Mouse (Mus musculus) thymus, adult 18-20 months (tissue): ENCODE measurements around the gene Crybg1.

ENCODE experiments used
- DNase-seq, 2 experiments: peaks; one replicate each; pipeline ENCODE4 v3.0.0; 2022; ENCODE audit warnings: mixed read lengths in 2 of 2

The Crybg1 gene

GRCm38 (mm10) chr10:44148337-44149317 is at the start of gene Crybg1:
Gene Crybg1 (minus strand): TSS chr10:44148853.
- DNase-seq: peak; percentile 21 to 26

DNA sequence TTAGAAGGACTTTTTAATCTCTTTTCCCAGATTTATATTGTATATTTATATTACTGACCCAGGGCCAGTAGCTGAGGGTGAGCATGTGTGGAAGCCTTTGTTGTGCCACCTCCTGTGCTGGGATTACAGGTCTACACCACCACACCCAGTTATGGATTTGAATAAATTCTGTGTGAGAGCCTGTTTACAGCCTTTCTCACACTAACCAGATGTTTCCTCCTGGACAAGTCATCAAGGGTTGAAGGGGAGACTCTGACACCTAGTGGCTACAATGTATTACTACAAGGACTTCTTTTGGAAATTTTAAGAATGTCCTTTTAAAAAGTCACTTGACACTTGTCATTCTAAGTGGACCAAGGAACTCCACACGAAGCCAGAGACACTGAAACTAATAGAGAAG is 28.7 kb upstream of the Crybg1 start:
- no peak for DNase-seq

- DNase-seq: no peak
These were observed 27.9 kb upstream of the Crybg1 start for GRCm38 (mm10) chr10:44176548-44176947.

DNA sequence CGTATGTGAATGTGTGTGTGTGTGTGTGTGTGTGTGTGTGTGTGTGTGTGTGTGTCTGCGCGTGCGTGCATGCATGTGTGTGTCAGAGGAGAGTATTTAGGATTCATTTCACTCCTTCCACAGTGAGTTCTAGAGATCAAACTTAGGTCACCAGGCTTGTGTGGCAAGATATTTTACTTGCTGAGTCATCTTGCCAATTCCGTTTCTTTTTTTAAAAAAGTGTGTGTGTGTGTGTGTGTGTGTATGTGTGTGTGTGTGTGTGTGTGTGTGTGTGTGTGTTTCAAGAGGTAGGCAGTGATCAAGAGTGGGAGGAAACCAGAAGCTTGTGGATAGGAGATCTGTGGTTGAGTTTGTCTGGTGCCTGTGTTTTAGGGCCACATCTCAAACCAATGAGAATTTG is 27.5 kb upstream of the Crybg1 start:
- DNase-seq: no peak

- DNase-seq: no peak
These were observed 21.5 kb upstream of the Crybg1 start for GRCm38 (mm10) chr10:44170145-44170544.

DNA sequence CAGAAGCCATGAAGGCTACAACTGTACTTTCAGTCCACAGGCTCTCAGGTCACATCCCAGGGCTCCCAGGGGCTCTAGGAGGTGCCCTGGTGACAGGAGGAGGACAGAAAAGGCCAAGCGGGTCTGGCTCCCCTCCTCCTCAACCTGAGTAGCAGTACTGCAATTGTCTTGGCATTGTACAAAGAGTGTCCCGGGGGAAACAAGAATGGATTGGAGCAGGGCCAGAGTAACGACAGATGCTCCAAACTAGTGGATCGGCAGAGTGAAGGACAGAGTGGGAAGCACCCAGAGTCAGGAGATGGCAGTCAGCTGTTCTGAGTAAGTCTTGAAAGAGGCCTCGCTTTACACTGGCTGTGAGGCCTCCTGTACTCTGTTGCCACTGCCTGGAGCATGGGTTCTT is 18.4 kb upstream of the Crybg1 start:
- DNase-seq: no peak

DNA sequence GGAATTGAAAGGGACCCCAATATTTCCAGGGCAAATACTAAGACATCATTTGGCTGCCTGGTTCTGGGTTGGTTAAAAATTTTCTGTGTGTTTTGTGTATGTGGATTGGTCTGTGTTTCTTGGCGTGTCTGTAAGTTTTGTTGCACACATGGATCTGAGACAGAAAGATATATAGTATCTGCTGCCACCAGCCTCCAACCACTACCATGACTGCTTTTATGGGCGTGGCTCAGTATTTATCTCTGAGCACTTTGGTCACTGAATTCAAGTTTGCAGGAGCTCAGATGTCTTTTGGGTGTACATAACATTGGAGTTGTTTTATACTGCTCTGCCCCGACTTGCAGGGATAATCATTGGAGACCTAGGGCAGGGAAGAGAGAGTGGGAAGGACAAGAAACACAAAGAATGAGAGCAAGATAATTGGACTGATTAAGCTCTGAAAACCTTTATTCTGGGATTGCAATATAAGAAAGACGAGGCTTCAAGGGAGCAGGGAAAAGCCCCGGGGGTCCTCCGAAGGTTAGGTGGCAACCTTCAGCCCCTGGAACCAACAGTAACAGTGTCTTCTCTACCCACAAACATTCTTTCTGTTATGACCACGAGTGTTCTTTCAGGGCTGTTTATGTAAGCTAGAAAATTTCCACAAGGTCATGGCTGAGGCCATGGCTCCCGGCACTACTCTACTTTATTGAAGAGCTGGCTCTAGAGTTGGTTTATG is 15.8 kb upstream of the Crybg1 start:
- DNase-seq: no peak

DNA sequence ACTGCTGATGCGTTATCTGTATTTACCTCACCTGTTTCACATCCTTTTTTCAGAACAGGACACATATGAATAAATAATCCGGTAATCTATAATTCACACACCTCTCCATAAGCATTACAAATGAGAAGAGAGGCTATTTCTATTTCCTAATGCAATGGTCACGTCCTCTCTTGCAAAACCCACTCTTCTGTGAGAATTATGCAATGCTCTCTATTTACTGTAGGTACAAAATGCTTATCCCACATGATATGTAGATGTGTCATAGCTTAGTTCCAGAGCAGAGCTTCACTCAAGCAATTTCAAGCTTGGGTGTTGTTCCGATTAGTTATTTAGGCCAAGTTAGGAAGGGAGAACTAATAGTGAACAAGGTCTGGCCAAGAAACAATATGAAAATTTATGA is 14.4 kb upstream of the Crybg1 start:
- no peak for DNase-seq

- DNase-seq: no peak
These were observed 11.5 kb upstream of the Crybg1 start for GRCm38 (mm10) chr10:44160150-44160549.

DNA sequence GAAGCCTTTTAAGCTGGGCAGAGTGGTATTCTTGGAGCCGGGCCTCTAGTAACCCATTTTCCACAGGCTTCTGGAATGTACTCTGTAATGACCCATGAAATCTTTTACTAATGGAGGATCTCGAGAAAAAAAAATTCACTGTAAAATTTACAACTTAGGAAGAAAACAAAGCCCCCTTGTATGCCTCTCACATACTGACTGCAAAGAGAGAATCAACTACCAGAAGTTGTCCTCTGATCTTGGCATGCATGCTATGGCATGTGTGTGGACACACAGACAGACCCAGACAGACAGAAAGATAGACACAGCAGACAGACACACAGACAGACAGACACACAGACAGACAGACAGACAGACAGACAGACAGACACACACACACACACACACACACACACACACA is 8.8 kb upstream of the Crybg1 start:
- DNase-seq: no peak

DNA sequence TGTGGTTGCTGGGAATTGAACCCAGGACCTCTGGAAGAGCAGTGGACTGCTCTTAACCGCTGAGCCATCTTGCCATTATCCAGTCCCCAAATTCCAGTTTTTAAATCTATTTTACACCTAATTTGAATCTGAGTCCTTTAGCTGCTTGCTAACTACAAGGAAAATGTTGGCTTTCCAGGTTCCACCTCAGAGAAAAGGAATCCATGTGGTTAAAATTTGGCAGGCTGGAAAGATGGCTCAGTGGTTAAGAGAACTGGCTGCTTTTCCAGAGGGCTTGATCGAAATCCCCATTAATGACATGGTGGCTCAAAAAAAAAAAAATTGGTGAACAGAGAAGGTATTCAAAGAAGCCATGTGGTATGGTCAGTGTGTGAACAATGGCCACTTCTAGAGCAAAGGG is 1.8 kb upstream of the Crybg1 start:
- no peak for DNase-seq

DNA sequence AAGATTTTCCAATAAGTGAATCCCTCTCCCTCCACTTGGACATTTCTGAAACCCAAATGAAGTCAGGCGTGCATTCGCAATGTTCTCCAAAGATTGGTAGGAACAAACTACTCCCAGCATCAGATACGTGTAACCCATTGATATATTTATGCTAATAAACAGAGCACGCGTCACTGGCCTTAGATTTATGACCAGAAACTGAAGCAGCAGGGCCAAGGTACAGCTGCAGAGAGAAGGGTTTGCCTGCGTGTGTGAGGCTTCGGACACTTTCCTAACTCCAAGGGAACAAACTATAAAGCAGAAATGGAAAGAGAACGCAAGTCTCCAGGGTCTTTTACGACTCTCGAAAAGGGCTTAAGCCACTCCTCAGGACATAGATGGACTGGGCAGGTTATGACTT is 5.3 kb downstream of the Crybg1 start:
- DNase-seq: no peak

- DNase-seq: no peak
These were observed 10.4 kb downstream of the Crybg1 start for GRCm38 (mm10) chr10:44138137-44138855.

DNA sequence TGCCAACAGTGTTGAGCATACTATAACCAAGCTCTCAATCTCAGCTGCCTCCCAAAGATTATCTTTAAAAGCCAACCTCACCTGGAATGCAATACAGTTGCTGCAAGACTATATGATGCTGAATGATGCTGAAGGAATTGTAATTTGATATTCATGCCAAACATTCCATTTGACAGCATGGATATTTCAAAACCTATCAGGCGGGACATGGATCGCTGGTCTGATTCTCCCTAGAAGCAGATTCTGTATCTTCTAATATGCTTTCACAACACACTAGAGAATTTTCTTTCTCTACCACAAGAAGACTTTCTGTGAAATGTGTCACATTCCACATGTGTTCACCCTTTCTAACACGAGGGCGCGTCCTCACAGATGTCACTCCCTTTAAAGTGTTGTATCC is 22.6 kb downstream of the Crybg1 start:
- no peak for DNase-seq

GRCm38 (mm10) chr10:44124400-44124933 is 24.2 kb downstream of the Crybg1 start:
- DNase-seq: no peak

- no peak for DNase-seq
These were observed 30.0 kb downstream of the Crybg1 start for GRCm38 (mm10) chr10:44118616-44119015.

GRCm38 (mm10) chr10:44116796-44117195 is 31.9 kb downstream of the Crybg1 start:
- DNase-seq: no peak

DNA sequence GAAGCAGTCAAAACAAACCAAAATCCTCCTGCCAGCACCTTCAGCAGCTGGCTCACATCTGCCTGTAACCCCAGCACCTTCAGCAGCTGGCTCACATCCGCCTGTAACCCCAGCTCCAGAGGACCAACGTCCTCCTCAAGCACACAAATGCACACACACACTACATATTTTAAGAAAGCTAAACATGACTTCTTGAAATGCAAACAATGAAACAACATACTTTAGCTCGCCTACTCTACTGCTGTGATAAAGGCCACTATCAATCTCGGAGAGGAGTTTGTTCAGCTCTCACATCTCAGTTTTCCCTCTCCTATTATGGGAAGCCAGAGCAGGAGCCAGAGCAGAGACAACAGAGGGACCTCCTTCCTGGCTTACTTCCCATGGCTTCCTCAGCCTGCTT is 34.0 kb downstream of the Crybg1 start:
- DNase-seq: no peak

DNA sequence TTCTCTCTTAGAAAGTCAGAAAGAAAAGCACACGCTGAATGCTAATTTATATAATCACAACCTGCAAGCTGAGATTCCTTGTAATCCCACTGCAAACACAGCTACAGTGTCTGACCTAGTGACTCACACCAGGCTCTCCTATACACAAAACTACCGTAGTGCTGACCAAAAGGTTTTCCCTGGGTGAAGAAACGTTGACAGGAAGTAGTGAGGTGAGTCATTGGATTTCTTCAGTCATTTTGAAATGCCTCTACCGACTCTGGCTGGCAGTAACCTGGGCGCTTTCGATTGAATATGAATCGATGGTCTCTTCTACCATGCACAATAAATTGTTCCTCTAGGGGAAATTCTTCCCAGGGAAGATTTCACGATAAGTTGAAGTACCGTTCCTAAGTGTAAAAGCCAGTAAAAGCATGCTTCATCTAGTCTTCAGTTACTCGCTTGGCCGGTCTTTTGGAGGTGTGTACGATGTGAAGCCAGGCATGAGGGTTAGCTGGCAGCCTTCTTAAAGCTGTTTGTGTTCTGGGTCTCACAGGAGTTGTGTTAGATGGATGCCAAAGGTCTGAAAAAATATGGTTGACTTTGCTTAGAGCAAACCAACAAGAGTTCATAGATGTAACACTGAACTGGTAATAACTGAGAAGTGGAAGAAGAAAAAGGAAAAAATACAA is 36.5 kb downstream of the Crybg1 start:
- no peak for DNase-seq

DNA sequence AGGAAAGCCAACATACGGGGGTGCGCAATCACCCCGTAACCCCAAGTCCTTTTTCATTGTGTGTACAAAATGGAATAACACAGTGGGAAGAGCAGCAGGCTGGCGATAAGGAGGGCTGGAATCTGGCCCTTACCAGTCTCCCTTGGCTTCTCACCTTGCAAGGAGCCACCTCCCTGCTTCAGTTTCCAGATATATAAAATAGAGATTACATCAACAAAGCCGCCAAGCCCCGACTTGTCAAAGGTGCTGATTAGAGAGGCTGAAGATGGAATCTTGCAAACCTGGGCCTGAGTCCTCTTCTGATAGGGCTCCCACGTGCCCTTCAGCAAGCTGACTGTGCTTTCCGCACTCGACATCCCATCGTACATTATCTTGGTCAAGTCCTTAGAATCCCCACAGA is 37.5 kb downstream of the Crybg1 start:
- DNase-seq: no peak

DNA sequence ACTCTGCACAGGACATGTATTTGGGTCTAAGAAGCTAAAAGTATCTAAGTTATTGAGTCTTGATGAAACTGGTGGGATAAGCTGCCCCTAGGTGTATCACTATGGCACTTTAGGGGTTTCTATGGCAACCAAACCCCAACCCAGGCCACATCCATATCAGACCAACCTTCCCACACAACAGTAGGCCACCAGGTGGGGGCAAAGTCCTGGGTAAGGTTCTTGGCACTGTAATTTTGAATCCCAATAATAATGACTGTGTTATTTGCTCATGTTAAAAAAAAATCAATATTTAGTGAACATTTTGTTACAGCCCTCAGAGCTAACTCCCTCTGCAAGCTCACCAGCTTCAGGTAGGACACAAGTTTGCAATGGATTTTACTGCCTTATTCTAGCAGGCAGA is 38.2 kb downstream of the Crybg1 start:
- DNase-seq: no peak

GRCm38 (mm10) chr10:44094794-44095193 is 53.9 kb downstream of the Crybg1 start:
- no peak for DNase-seq

- DNase-seq: no peak
These were observed 56.9 kb downstream of the Crybg1 start for GRCm38 (mm10) chr10:44091757-44092156.
